Mouse (Mus musculus): ENCODE results near the gene Areg.

GRCm38 (mm10) chr5:91176397-91176796, 37.0 kb downstream of the Areg start:
- TF ChIP-seq CTCF (IDR thresholded peaks at IDR 0.05; ENCODE audit: low read depth, low read length): no peak
- no peak for TF ChIP-seq EP300 (IDR thresholded peaks at IDR 0.05; ENCODE audit: insufficient read depth, low read depth, low read length)
